Mouse (Mus musculus) embryonic facial prominence, embryonic 12.5 days (tissue): ENCODE data around the gene Tfb1m. TPM values are rescaled to one million over a fixed set of nuclear protein-coding genes. Genes with fewer than 3 reads are reported as not detected.

Experiments
- ATAC-seq: fragments of 200-750 bp; cut with Nextera tagmentation; 2 replicates; pipeline ENCODE4 v1.8.0; 2017; ENCODE audit not compliant: insufficient number of reproducible peaks, insufficient read depth, low FRiP score, low TSS enrichment
- H3K27ac ChIP-seq: fragments of 300-500 bp; sonication (generic); 2 replicates; pipeline ENCODE4 v1.5.1; 2016; ENCODE audit warnings: mild to moderate bottlenecking
- H3K27me3 ChIP-seq: fragments of 300-500 bp; sonication (generic); 2 replicates; pipeline ENCODE4 v1.6.1; 2016; ENCODE audit warnings: mild to moderate bottlenecking, moderate library complexity
- H3K36me3 ChIP-seq: fragments of 300-500 bp; sonication (generic); 2 replicates; pipeline ENCODE4 v1.6.1; 2016; ENCODE audit warnings: mild to moderate bottlenecking
- H3K4me1 ChIP-seq: fragments of 300-500 bp; sonication (generic); 2 replicates; pipeline ENCODE4 v1.6.1; 2016
- H3K4me2 ChIP-seq: fragments of 300-500 bp; sonication (generic); replicated peaks from 2 replicates; pipeline ENCODE4 v1.6.1; 2016; ENCODE audit warnings: mild to moderate bottlenecking, moderate library complexity
- H3K4me3 ChIP-seq: fragments of 300-500 bp; sonication (generic); 2 replicates; pipeline ENCODE4 v1.5.1; 2016; ENCODE audit warnings: mild to moderate bottlenecking
- H3K9ac ChIP-seq: fragments of 300-500 bp; sonication (generic); 2 replicates; pipeline ENCODE4 v1.6.1; 2016; ENCODE audit warnings: mild to moderate bottlenecking, moderate library complexity
- H3K9me3 ChIP-seq: fragments of 300-500 bp; sonication (generic); 2 replicates; pipeline ENCODE4 v1.6.1; 2016; ENCODE audit warnings: mild to moderate bottlenecking, moderate library complexity
- WGBS: fragments of 180-500 bp; shearing (Covaris S2); methylation state at CpG from one replicate; pipeline ENCODE4 v1.1.7; 2016; 5-methylcytosine and 5-hydroxymethylcytosine counted together
- polyA plus RNA-seq: library from polyadenylated mRNA; unstranded; fragments of >200 nt; fragmentation: Nextera tagmentation; extraction: Ambion mirVana; gene quantifications from 2 replicates; pipeline ENCODE4 v1.2.1, GENCODE M21; 2016

Tfb1m gene
- polyA plus RNA-seq, 1 experiment from 2014 or later, result 17.6 TPM

GRCm38 (mm10) chr17:3490216-3490895 is 67.2 kb downstream of the Tfb1m start:
- no peak overlapping the region for H3K4me3 ChIP-seq
- WGBS, result 81% methylated on average over 11 of the region's 11 CpGs
- no peaks in the 10 kb centered on the region for H3K4me1 ChIP-seq
- no peak overlapping the region for H3K27ac ChIP-seq
- H3K4me2 ChIP-seq, result no peak overlapping the region
- no peaks in the 10 kb centered on the region for H3K27me3 ChIP-seq
- no peaks in the 10 kb centered on the region for H3K9me3 ChIP-seq
- ATAC-seq, result no peak
- H3K9ac ChIP-seq, result no peak overlapping the region
- H3K36me3 ChIP-seq, result 0 out of 2 replicates have a peak, but pooled peaks cover 4% of the 10 kb centered on the region

DNA sequence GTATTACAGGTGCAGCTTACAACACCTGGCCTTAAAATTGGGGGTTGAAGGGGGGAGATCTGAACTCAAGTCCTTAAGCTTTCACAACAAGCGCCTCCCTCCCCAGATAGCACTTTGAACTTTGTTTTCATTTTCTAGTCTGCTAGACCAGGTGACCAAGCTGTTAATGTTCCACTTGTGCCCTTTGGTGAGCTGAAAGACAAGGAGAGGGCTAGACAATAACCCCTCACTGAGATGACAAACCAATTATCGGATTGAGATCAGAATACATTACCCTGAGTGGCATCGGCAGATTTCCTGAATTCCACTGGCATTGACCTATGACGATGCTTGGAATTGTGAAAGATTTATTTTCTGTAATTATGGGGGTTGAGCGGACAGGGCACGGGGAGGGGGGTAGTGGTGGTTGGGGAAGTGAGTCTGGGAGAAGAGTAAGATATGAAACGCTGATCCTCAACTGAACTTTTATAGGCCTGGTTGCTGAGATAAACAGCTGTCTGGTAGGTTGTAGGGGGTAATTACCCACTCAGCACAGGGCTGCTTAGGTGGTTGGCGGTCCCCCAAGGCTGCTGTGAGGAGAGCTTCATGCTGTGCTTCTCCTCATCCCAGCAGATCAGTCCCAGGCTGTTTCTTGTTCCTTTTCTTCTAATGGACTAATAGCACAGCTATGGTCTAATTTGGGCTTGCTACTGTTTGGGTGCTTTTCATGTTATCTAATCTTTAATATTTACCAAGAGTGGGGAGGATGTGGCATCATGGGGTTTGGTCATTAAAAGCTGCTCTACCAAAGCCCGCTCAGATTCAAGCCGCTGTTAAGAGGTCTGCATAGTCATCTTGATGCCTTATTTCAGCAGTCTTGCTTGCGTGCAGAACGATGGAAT is 69.6 kb downstream of the Tfb1m start:
- Histone ChIP-seq H3K4me2 (no peak overlapping the region), H3K36me3 (0 out of 2 replicates have a peak, but pooled peaks cover 4% of the 10 kb centered on the region), H3K9me3 (no peaks in the 10 kb centered on the region), H3K27ac (no peak overlapping the region), H3K4me1 (no peaks in the 10 kb centered on the region), H3K4me3 (no peak overlapping the region), H3K9ac (no peak overlapping the region), H3K27me3 (no peaks in the 10 kb centered on the region)
- ATAC-seq, result no peak
- 76% methylated on average over 12 of the region's 12 CpGs for WGBS

DNA sequence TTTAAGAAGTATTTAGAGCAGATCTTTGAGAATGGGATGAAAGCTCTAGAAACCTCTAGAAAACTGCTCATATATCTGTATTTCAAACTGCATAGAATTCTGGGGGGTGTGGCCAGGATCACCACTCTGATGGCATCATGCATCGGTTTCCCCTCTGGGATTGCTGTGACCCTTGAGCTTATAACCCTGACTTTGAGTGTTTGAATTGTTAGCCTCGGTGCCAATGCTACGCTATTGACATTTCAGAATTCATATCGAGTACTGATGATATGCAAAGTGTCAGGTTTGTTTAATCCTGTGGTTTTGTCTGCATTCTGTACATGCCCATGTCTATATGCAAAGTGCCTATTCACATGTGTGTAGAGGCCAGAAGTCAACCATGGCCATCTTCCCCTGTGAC is 70.4 kb downstream of the Tfb1m start:
- Histone ChIP-seq H3K36me3 (0 out of 2 replicates have a peak, but pooled peaks cover 4% of the 10 kb centered on the region), H3K4me1 (no peaks in the 10 kb centered on the region), H3K27me3 (no peaks in the 10 kb centered on the region), H3K9ac (no peak overlapping the region), H3K9me3 (no peaks in the 10 kb centered on the region), H3K4me3 (no peak overlapping the region), H3K27ac (no peak overlapping the region), H3K4me2 (no peak overlapping the region)
- ATAC-seq, result no peak
- 92% methylated on average over 4 of the region's 4 CpGs for WGBS

DNA sequence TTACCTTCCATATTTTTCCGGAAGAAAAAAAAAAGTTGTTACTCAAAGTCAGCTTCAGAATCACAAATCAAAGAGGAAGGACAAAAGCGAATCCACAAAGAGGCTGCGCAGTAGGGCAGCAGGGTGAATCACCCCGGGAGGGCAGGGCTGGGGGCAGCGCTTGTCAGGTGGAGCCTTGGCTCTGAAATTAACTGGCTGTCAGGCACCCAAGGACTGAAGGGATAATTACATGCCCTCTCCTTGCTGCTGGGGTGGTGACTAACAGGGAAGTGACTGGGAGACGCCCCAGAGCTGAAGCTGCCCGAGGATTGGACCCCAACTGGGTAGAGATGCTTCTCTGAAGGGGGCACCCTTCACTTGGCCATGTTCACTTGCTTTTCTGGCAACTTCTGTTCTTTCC is 71.7 kb downstream of the Tfb1m start:
- Histone ChIP-seq H3K27ac (no peak overlapping the region), H3K9me3 (no peaks in the 10 kb centered on the region), H3K4me2 (no peak overlapping the region), H3K36me3 (0 out of 2 replicates have a peak, but pooled peaks cover 4% of the 10 kb centered on the region), H3K4me1 (no peaks in the 10 kb centered on the region), H3K27me3 (no peaks in the 10 kb centered on the region), H3K9ac (no peak overlapping the region), H3K4me3 (no peak overlapping the region)
- 74% methylated on average over 7 of the region's 7 CpGs for WGBS
- ATAC-seq, result no peak

DNA sequence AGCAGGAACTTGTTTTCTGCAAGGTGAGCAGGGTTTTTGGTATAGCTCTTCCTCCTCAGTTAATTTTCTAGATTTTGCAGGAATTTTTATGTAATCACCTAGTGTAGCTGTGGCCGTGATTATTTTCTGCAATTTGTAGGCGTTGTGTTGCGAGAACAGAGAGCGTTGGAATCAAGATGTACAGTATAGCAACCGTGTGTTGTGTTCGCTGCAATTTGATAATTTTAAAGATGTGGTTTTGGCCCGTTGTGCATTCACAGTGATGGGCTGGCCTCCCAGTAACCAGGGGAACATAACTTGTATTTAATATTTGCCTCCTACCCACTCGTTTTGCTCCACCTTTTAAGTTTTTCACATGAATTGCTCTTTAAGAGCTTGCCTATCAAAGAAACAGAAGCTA is 74.5 kb downstream of the Tfb1m start:
- Histone ChIP-seq H3K4me2 (no peak overlapping the region), H3K9ac (no peak overlapping the region), H3K4me3 (no peak overlapping the region), H3K27me3 (no peaks in the 10 kb centered on the region), H3K27ac (no peak overlapping the region), H3K36me3 (peaks cover 6% of the 10 kb centered on the region; the same call in 1 of the 2 replicates), H3K4me1 (no peaks in the 10 kb centered on the region), H3K9me3 (no peaks in the 10 kb centered on the region)
- no peak for ATAC-seq
- WGBS, result 86% methylated on average over 8 of the region's 8 CpGs

- Histone ChIP-seq H3K4me3 (no peak overlapping the region), H3K9me3 (no peaks in the 10 kb centered on the region), H3K36me3 (peaks cover 6% of the 10 kb centered on the region; the same call in 1 of the 2 replicates), H3K27ac (no peak overlapping the region), H3K9ac (no peak overlapping the region), H3K4me2 (no peak overlapping the region), H3K4me1 (no peaks in the 10 kb centered on the region), H3K27me3 (no peaks in the 10 kb centered on the region)
- WGBS, result 61% methylated on average over 7 of the region's 7 CpGs
- no peak for ATAC-seq
Measured at GRCm38 (mm10) chr17:3481576-3482575, 75.7 kb downstream of the Tfb1m start.

DNA sequence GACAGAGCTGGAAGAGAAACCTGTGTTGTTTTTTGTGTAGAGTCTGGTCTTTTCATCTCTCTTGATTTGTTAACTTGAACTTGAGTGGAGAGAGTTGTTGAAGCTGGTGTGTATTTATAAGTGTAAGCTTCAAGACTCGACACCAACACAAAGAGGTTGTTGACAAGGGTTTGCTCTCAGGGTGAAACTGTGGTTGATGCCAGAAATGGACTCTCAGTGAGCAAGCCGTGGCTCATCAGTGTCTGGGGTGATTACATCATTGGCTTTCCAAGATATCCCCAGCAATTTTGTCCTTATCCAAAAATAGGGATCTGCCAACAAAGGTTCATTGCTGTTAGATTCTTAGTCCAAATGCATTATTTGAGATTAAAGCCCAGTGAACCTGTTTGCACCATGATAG is 81.0 kb downstream of the Tfb1m start:
- Histone ChIP-seq H3K9me3 (no peaks in the 10 kb centered on the region), H3K36me3 (peaks cover 8% of the 10 kb centered on the region)
- 81% methylated on average over 2 of the region's 2 CpGs for WGBS

DNA sequence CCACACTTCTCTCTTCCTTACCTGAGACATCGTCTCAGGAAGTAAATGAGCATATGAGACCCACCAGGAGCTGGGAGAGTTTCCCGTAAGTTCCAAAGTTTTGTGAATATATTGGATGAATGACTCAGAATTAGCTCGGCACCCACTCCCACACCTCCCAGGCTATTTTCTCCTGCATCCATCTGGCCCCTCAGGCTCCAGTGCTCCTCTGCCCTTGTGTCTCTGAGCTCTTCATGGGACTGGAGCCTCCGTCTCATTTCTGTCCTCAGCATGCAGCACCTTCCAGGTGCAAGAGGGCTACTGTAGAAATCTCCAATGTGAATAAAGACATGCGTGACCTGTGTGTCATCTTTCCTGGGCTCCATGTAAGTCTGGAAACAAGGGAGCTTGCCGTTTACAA is 85.6 kb downstream of the Tfb1m start:
- no peak for ATAC-seq
- Histone ChIP-seq H3K9ac (no peak overlapping the region), H3K27me3 (no peaks in the 10 kb centered on the region), H3K4me3 (no peak overlapping the region), H3K4me1 (no peaks in the 10 kb centered on the region), H3K4me2 (no peak overlapping the region), H3K9me3 (no peaks in the 10 kb centered on the region), H3K27ac (no peak overlapping the region), H3K36me3 (peaks cover 3% of the 10 kb centered on the region; the same call in 1 of the 2 replicates)
- WGBS, result 89% methylated on average over 6 of the region's 6 CpGs

More for the DNA sequence above, 81.0 kb downstream of the Tfb1m start:
- no peak for ATAC-seq
- Histone ChIP-seq H3K27ac (no peak overlapping the region), H3K9ac (no peak overlapping the region), H3K4me2 (no peak overlapping the region), H3K4me1 (no peaks in the 10 kb centered on the region), H3K27me3 (no peaks in the 10 kb centered on the region), H3K4me3 (no peak overlapping the region)

Other genes with a start within 250 kb of the Tfb1m start
- gene Tiam2, start 231.2 kb downstream of the Tfb1m start, polyA plus RNA-seq, result 19.5 and 23.2 TPM in 2 replicates
- gene Cldn20, start 25.2 kb downstream of the Tfb1m start, polyA plus RNA-seq, result 0.35 and 0.37 TPM in 2 replicates
- gene Nox3, start 138.5 kb upstream of the Tfb1m start, polyA plus RNA-seq, result 0.20 and 0.37 TPM in 2 replicates